Mouse (Mus musculus) ES-E14 (cell line): ENCODE measurements around the gene Ppm1m. TPM values are rescaled to one million over a fixed set of nuclear protein-coding genes. Genes with fewer than 3 reads are reported as not detected.

ENCODE experiments used
- DNase-seq: peaks from one replicate; pipeline ENCODE4 v3.0.0-alpha.2; 2013; ENCODE audit warnings: low read depth, low spot score
- H3K27ac ChIP-seq: 2 replicates; pipeline ENCODE4 v1.5.1; 2012; ENCODE audit warnings: low read depth, mild to moderate bottlenecking, low read length, moderate library complexity, mixed read lengths; ENCODE audit not compliant: poor library complexity, insufficient read depth, severe bottlenecking
- H3K36me3 ChIP-seq: 2 replicates; pipeline ENCODE4 v1.6.1; 2012; ENCODE audit warnings: mild to moderate bottlenecking, low read length, moderate library complexity, mixed read lengths; ENCODE audit not compliant: control insufficient read depth, poor library complexity, insufficient read depth, severe bottlenecking
- H3K4me1 ChIP-seq, 2 experiments: fragments of 150-350 bp in 1 of 2; sonication (generic) in 1 of 2; 2 replicates each; pipeline ENCODE4 v1.6.1; 2012; ENCODE audit warnings: low read length in 2 of 2, mild to moderate bottlenecking in 1 of 2, mixed read lengths in 1 of 2; ENCODE audit not compliant: control insufficient read depth in 2 of 2, insufficient read depth in 2 of 2, poor library complexity in 1 of 2
- H3K4me3 ChIP-seq, 2 experiments: fragments of 150-350 bp in 1 of 2; sonication (generic) in 1 of 2; 2 replicates each; pipeline ENCODE4 v1.5.1; 2012; ENCODE audit warnings: low read length in 2 of 2, low read depth in 1 of 2, mild to moderate bottlenecking in 1 of 2, mixed read lengths in 1 of 2; ENCODE audit not compliant: insufficient read depth in 1 of 2, poor library complexity in 1 of 2, severe bottlenecking in 1 of 2
- H3K9ac ChIP-seq: 2 replicates; pipeline ENCODE4 v1.6.1; 2012; ENCODE audit warnings: low read depth, mild to moderate bottlenecking, low read length, mixed read lengths; ENCODE audit not compliant: poor library complexity, insufficient read depth, severe bottlenecking
- H3K9me3 ChIP-seq: fragments of 150-350 bp; sonication (generic); 2 replicates; pipeline ENCODE4 v1.6.1; 2012; ENCODE audit warnings: low read depth, mild to moderate bottlenecking, low read length; ENCODE audit not compliant: control insufficient read depth, insufficient read depth
- CHD2 ChIP-seq: IDR thresholded peaks from 2 replicates; pipeline ENCODE4 v1.6.1; 2014; ENCODE audit warnings: mild to moderate bottlenecking, low read depth, low read length, inconsistent platforms
- HCFC1 ChIP-seq: IDR thresholded peaks from 2 replicates; pipeline ENCODE4 v1.6.1; 2012; ENCODE audit warnings: low read length, inconsistent platforms, borderline replicate concordance; ENCODE audit not compliant: insufficient read depth
- MAFK ChIP-seq: IDR thresholded peaks from 2 replicates; pipeline ENCODE4 v1.6.1; 2014; ENCODE audit warnings: mild to moderate bottlenecking, low read depth, low read length, inconsistent platforms; ENCODE audit not compliant: insufficient read depth
- ZC3H11A ChIP-seq: IDR thresholded peaks from 2 replicates; pipeline ENCODE4 v1.6.1; 2012; ENCODE audit warnings: low read depth, mild to moderate bottlenecking, inconsistent platforms, low read length, borderline replicate concordance
- ZNF384 ChIP-seq: IDR thresholded peaks from 2 replicates; pipeline ENCODE4 v1.6.1; 2012; ENCODE audit warnings: low read depth, low read length, inconsistent platforms
- in situ Hi-C, 2 experiments: fragments of 600-800 bp; cut with MboI; formaldehyde crosslinking; loops; one replicate each; pipeline ENCODE4 v1.15.1; 2025; ENCODE audit warnings: low sequenced_read_pairs in 2 of 2, inconsistent platforms in 1 of 2; ENCODE audit not compliant: unreplicated experiment in 2 of 2
- total RNA-seq: library from RNA; depleted of rRNA; stranded (reverse); fragments of 300-350 nt; gene quantifications from 2 replicates; pipeline ENCODE4 v1.2.3, GENCODE M21; 2012

Gene Ppm1m
- total RNA-seq, 1 experiment: 40.6 TPM

- DNase-seq: no peak
- peaks cover 0 to 5% of the 10 kb centered on the region in 2 experiments; a peak in 2 of 4 replicates for H3K4me1 ChIP-seq
- peaks cover 27% of the 10 kb centered on the region for H3K36me3 ChIP-seq
- TF ChIP-seq MAFK (no peak), HCFC1 (no peak), ZNF384 (no peak), CHD2 (no peak), ZC3H11A (no peak)
- in situ Hi-C loops: no loop called here
- no peak overlapping the region for H3K4me3 ChIP-seq
- H3K27ac ChIP-seq: no peak overlapping the region
- H3K9ac ChIP-seq: no peak overlapping the region
- no peaks in the 10 kb centered on the region for H3K9me3 ChIP-seq
These were observed 16.0 kb upstream of the Ppm1m start for GRCm38 (mm10) chr9:106215341-106216125.

- H3K36me3 ChIP-seq: peaks cover 34% of the 10 kb centered on the region
- TF ChIP-seq ZC3H11A (no peak), ZNF384 (no peak), HCFC1 (no peak), MAFK (no peak), CHD2 (no peak)
- no peak for DNase-seq
- H3K4me1 ChIP-seq: peaks cover 7 to 19% of the 10 kb centered on the region in 2 experiments; a peak in 3 of 4 replicates
- peak overlapping the region; percentile 51 to 63; a peak in 2 of 4 replicates for H3K4me3 ChIP-seq
- no peaks in the 10 kb centered on the region for H3K9me3 ChIP-seq
- peak overlapping the region; percentile 37; the same call in 1 of the 2 replicates for H3K27ac ChIP-seq
- H3K9ac ChIP-seq: 0 out of 2 replicates have a peak overlapping the region, but pooled peaks have one; percentile 28
- in situ Hi-C loops: no loop called here
These were observed 13.0 kb upstream of the Ppm1m start for GRCm38 (mm10) chr9:106212594-106212981.

- Histone ChIP-seq H3K4me1 (peaks cover 7 to 19% of the 10 kb centered on the region in 2 experiments; a peak in 3 of 4 replicates), H3K4me3 (peak overlapping the region; percentile 65 to 73), H3K9ac (peak overlapping the region; percentile 78), H3K36me3 (peaks cover 39% of the 10 kb centered on the region), H3K9me3 (no peaks in the 10 kb centered on the region), H3K27ac (peak overlapping the region; percentile 97)
- TF ChIP-seq CHD2 (no peak), HCFC1 (peak; percentile 68), MAFK (no peak), ZC3H11A (peak; percentile 37; the same call in 1 of the 2 replicates), ZNF384 (peak; percentile 81)
- in situ Hi-C loops: no loop called here
- peak; percentile 94 for DNase-seq
These were observed 12.4 kb upstream of the Ppm1m start for GRCm38 (mm10) chr9:106211680-106212593.

GRCm38 (mm10) chr9:106210853-106211609 lies 11.5 kb upstream of the Ppm1m start:
- DNase-seq: peak; percentile 77
- in situ Hi-C loops: no loop called here
- Histone ChIP-seq H3K9me3 (no peaks in the 10 kb centered on the region), H3K27ac (peak overlapping the region; percentile 97), H3K4me1 (peaks cover 7 to 20% of the 10 kb centered on the region in 2 experiments; a peak in 3 of 4 replicates), H3K9ac (peak overlapping the region; percentile 78), H3K4me3 (peak overlapping the region; percentile 65 to 73), H3K36me3 (peaks cover 44% of the 10 kb centered on the region)
- TF ChIP-seq ZC3H11A (no peak), MAFK (0 out of 2 replicates have a peak, but pooled peaks have one; percentile 30), ZNF384 (peak; percentile 69; the same call in 1 of the 2 replicates)
